Mouse (Mus musculus): Measurements from ENCODE around the gene Plbd1. TPM values are rescaled to one million over a fixed set of nuclear protein-coding genes. Genes with fewer than 3 reads are reported as not detected.

Plbd1 gene
- polyA plus RNA-seq, 1 experiment from 2014 or later, result 0.50 TPM

GRCm38 (mm10) chr6:136659226-136659625 lies 2.5 kb downstream of the Plbd1 start:
- no peak overlapping the region for H3K4me3 ChIP-seq (replicated peaks; ENCODE audit: low read depth, low read length)
- H3K27ac ChIP-seq (replicated peaks; ENCODE audit: low read depth, low read length), result no peak overlapping the region
- no peaks in the 10 kb centered on the region for H3K36me3 ChIP-seq (ENCODE audit: control insufficient read depth, insufficient read depth, low read length)
- H3K9ac ChIP-seq (replicated peaks; ENCODE audit: low read length), result no peak overlapping the region
- no peak overlapping the region for H3K4me2 ChIP-seq (ENCODE audit: low read length)
- no peaks in the 10 kb centered on the region for H3K9me3 ChIP-seq (ENCODE audit: control insufficient read depth, low read length)
- WGBS, result 92% methylated on average over 9 of the region's 9 CpGs
- DNase-seq, result no peak
- peaks cover 25% of the 10 kb centered on the region for H3K27me3 ChIP-seq (ENCODE audit: control insufficient read depth, insufficient read depth, low read length)
- H3K4me1 ChIP-seq (ENCODE audit: control insufficient read depth, insufficient read depth, low read length), result no peaks in the 10 kb centered on the region; the same call in 1 of the 2 replicates
- no peak for ATAC-seq (ENCODE audit: low FRiP score, low TSS enrichment)

GRCm38 (mm10) chr6:136658303-136658702 lies 3.4 kb downstream of the Plbd1 start:
- H3K27ac ChIP-seq (replicated peaks; ENCODE audit: low read depth, low read length), result no peak overlapping the region

GRCm38 (mm10) chr6:136655786-136656185 lies 5.9 kb downstream of the Plbd1 start:
- ATAC-seq (ENCODE audit: low FRiP score, low TSS enrichment), result no peak
- Histone ChIP-seq H3K9me3 (ENCODE audit: control insufficient read depth, low read length) (no peaks in the 10 kb centered on the region), H3K9ac (replicated peaks; ENCODE audit: low read length) (no peak overlapping the region), H3K27me3 (ENCODE audit: control insufficient read depth, insufficient read depth, low read length) (peaks cover 4% of the 10 kb centered on the region; the same call in 1 of the 2 replicates), H3K4me3 (replicated peaks; ENCODE audit: low read depth, low read length) (no peak overlapping the region), H3K4me2 (ENCODE audit: low read length) (no peak overlapping the region), H3K36me3 (ENCODE audit: control insufficient read depth, insufficient read depth, low read length) (no peaks in the 10 kb centered on the region), H3K4me1 (ENCODE audit: control insufficient read depth, insufficient read depth, low read length) (no peaks in the 10 kb centered on the region), H3K27ac (replicated peaks; ENCODE audit: low read depth, low read length) (no peak overlapping the region)
- DNase-seq, result no peak
- whole genome bisulfite sequencing, result 75% methylated on average over 11 of the region's 11 CpGs

More at GRCm38 (mm10) chr6:136658303-136658702, 3.4 kb downstream of the Plbd1 start:
- H3K9ac ChIP-seq (replicated peaks; ENCODE audit: low read length), result no peak overlapping the region
- H3K27me3 ChIP-seq (ENCODE audit: control insufficient read depth, insufficient read depth, low read length), result peaks cover 25% of the 10 kb centered on the region
- no peak overlapping the region for H3K4me2 ChIP-seq (ENCODE audit: low read length)
- no peaks in the 10 kb centered on the region; the same call in 1 of the 2 replicates for H3K4me1 ChIP-seq (ENCODE audit: control insufficient read depth, insufficient read depth, low read length)
- WGBS, result 87% methylated on average over 4 of the region's 4 CpGs
- no peak overlapping the region for H3K4me3 ChIP-seq (replicated peaks; ENCODE audit: low read depth, low read length)
- no peak for DNase-seq
- ATAC-seq (ENCODE audit: low FRiP score, low TSS enrichment), result no peak
- no peaks in the 10 kb centered on the region for H3K9me3 ChIP-seq (ENCODE audit: control insufficient read depth, low read length)
- H3K36me3 ChIP-seq (ENCODE audit: control insufficient read depth, insufficient read depth, low read length), result no peaks in the 10 kb centered on the region

GRCm38 (mm10) chr6:136654470-136654869 lies 7.3 kb downstream of the Plbd1 start:
- 79% methylated on average over 20 of the region's 20 CpGs for WGBS
- no peak overlapping the region for H3K27ac ChIP-seq (replicated peaks; ENCODE audit: low read depth, low read length)
- H3K36me3 ChIP-seq (ENCODE audit: control insufficient read depth, insufficient read depth, low read length), result no peaks in the 10 kb centered on the region
- no peaks in the 10 kb centered on the region for H3K9me3 ChIP-seq (ENCODE audit: control insufficient read depth, low read length)
- no peak overlapping the region for H3K4me3 ChIP-seq (replicated peaks; ENCODE audit: low read depth, low read length)
- H3K27me3 ChIP-seq (ENCODE audit: control insufficient read depth, insufficient read depth, low read length), result no peaks in the 10 kb centered on the region
- no peaks in the 10 kb centered on the region for H3K4me1 ChIP-seq (ENCODE audit: control insufficient read depth, insufficient read depth, low read length)
- no peak overlapping the region for H3K9ac ChIP-seq (replicated peaks; ENCODE audit: low read length)
- no peak overlapping the region for H3K4me2 ChIP-seq (ENCODE audit: low read length)
- ATAC-seq (ENCODE audit: low FRiP score, low TSS enrichment), result no peak
- DNase-seq, result no peak

- Histone ChIP-seq H3K4me3 (replicated peaks; ENCODE audit: low read depth, low read length) (no peak overlapping the region), H3K9ac (replicated peaks; ENCODE audit: low read length) (no peak overlapping the region), H3K27ac (replicated peaks; ENCODE audit: low read depth, low read length) (no peak overlapping the region), H3K4me1 (ENCODE audit: control insufficient read depth, insufficient read depth, low read length) (no peaks in the 10 kb centered on the region), H3K9me3 (ENCODE audit: control insufficient read depth, low read length) (no peaks in the 10 kb centered on the region), H3K4me2 (ENCODE audit: low read length) (no peak overlapping the region), H3K27me3 (ENCODE audit: control insufficient read depth, insufficient read depth, low read length) (no peaks in the 10 kb centered on the region), H3K36me3 (ENCODE audit: control insufficient read depth, insufficient read depth, low read length) (no peaks in the 10 kb centered on the region)
- no peak for DNase-seq
- 78% methylated on average over 5 of the region's 5 CpGs for WGBS
- ATAC-seq (ENCODE audit: low FRiP score, low TSS enrichment), result no peak
These were observed 8.4 kb downstream of the Plbd1 start for GRCm38 (mm10) chr6:136653331-136653730.

- H3K4me2 ChIP-seq (ENCODE audit: low read length), result no peak overlapping the region
- DNase-seq (no peak), ATAC-seq (ENCODE audit: low FRiP score, low TSS enrichment) (no peak)
- no peaks in the 10 kb centered on the region; the same call in 1 of the 2 replicates for H3K4me1 ChIP-seq (ENCODE audit: control insufficient read depth, insufficient read depth, low read length)
- 94% methylated on average over 8 of the region's 8 CpGs for WGBS
- no peak overlapping the region for H3K9ac ChIP-seq (replicated peaks; ENCODE audit: low read length)
- no peak overlapping the region for H3K27ac ChIP-seq (replicated peaks; ENCODE audit: low read depth, low read length)
- no peak overlapping the region for H3K4me3 ChIP-seq (replicated peaks; ENCODE audit: low read depth, low read length)
- H3K27me3 ChIP-seq (ENCODE audit: control insufficient read depth, insufficient read depth, low read length), result no peaks in the 10 kb centered on the region
- H3K36me3 ChIP-seq (ENCODE audit: control insufficient read depth, insufficient read depth, low read length), result no peaks in the 10 kb centered on the region
- H3K9me3 ChIP-seq (ENCODE audit: control insufficient read depth, low read length), result no peaks in the 10 kb centered on the region
These were observed 11.1 kb downstream of the Plbd1 start for GRCm38 (mm10) chr6:136650664-136651063.

GRCm38 (mm10) chr6:136647455-136647861 lies 14.3 kb downstream of the Plbd1 start:
- no peak for DNase-seq
- H3K27ac ChIP-seq (replicated peaks; ENCODE audit: low read depth, low read length), result no peak overlapping the region
- no peak overlapping the region for H3K9ac ChIP-seq (replicated peaks; ENCODE audit: low read length)
- ATAC-seq (ENCODE audit: low FRiP score, low TSS enrichment), result no peak
- H3K4me2 ChIP-seq (ENCODE audit: low read length), result no peak overlapping the region
- WGBS, result 87% methylated on average over 10 of the region's 10 CpGs
- no peaks in the 10 kb centered on the region for H3K36me3 ChIP-seq (ENCODE audit: control insufficient read depth, insufficient read depth, low read length)
- no peaks in the 10 kb centered on the region; the same call in 1 of the 2 replicates for H3K4me1 ChIP-seq (ENCODE audit: control insufficient read depth, insufficient read depth, low read length)
- H3K9me3 ChIP-seq (ENCODE audit: control insufficient read depth, low read length), result no peaks in the 10 kb centered on the region
- H3K4me3 ChIP-seq (replicated peaks; ENCODE audit: low read depth, low read length), result no peak overlapping the region
- no peaks in the 10 kb centered on the region for H3K27me3 ChIP-seq (ENCODE audit: control insufficient read depth, insufficient read depth, low read length)

- H3K9ac ChIP-seq (replicated peaks; ENCODE audit: low read length), result no peak overlapping the region
- no peak overlapping the region for H3K27ac ChIP-seq (replicated peaks; ENCODE audit: low read depth, low read length)
- ATAC-seq (ENCODE audit: low FRiP score, low TSS enrichment), result no peak
- no peak overlapping the region for H3K4me2 ChIP-seq (ENCODE audit: low read length)
- H3K4me1 ChIP-seq (ENCODE audit: control insufficient read depth, insufficient read depth, low read length), result no peaks in the 10 kb centered on the region; the same call in 1 of the 2 replicates
- H3K36me3 ChIP-seq (ENCODE audit: control insufficient read depth, insufficient read depth, low read length), result no peaks in the 10 kb centered on the region
- H3K9me3 ChIP-seq (ENCODE audit: control insufficient read depth, low read length), result no peaks in the 10 kb centered on the region
- H3K4me3 ChIP-seq (replicated peaks; ENCODE audit: low read depth, low read length), result no peak overlapping the region
- 45% methylated on average over 6 of the region's 6 CpGs for WGBS
- DNase-seq, result peak; percentile 29
- no peaks in the 10 kb centered on the region for H3K27me3 ChIP-seq (ENCODE audit: control insufficient read depth, insufficient read depth, low read length)
These were observed 15.5 kb downstream of the Plbd1 start for GRCm38 (mm10) chr6:136646207-136646606.

GRCm38 (mm10) chr6:136645754-136646153 lies 16.0 kb downstream of the Plbd1 start:
- ATAC-seq (ENCODE audit: low FRiP score, low TSS enrichment), result no peak
- Histone ChIP-seq H3K27me3 (ENCODE audit: control insufficient read depth, insufficient read depth, low read length) (no peaks in the 10 kb centered on the region), H3K36me3 (ENCODE audit: control insufficient read depth, insufficient read depth, low read length) (no peaks in the 10 kb centered on the region), H3K4me3 (replicated peaks; ENCODE audit: low read depth, low read length) (no peak overlapping the region), H3K9me3 (ENCODE audit: control insufficient read depth, low read length) (no peaks in the 10 kb centered on the region), H3K4me2 (ENCODE audit: low read length) (no peak overlapping the region), H3K4me1 (ENCODE audit: control insufficient read depth, insufficient read depth, low read length) (no peaks in the 10 kb centered on the region; the same call in 1 of the 2 replicates), H3K9ac (replicated peaks; ENCODE audit: low read length) (no peak overlapping the region), H3K27ac (replicated peaks; ENCODE audit: low read depth, low read length) (no peak overlapping the region)
- no peak for DNase-seq
- 71% methylated on average over 9 of the region's 9 CpGs for WGBS
